Mouse (Mus musculus) liver, embryonic 14.5 days (tissue): ENCODE data around the gene Lamp1. TPM values are rescaled to one million over a fixed set of nuclear protein-coding genes. Genes with fewer than 3 reads are reported as not detected.

ENCODE experiments used
- ATAC-seq: fragments of 200-750 bp; cut with Nextera tagmentation; 2 replicates; pipeline ENCODE4 v1.8.0; 2017; ENCODE audit warnings: moderate number of reproducible peaks, mild to moderate bottlenecking, moderate library complexity; ENCODE audit not compliant: insufficient read depth
- DNase-seq, 3 experiments: peaks; one replicate each; pipeline ENCODE4 v3.0.0-alpha.2; 2012 to 2013; ENCODE audit warnings: low read depth in 3 of 3, low spot score in 3 of 3
- H3K27ac ChIP-seq: fragments of 300-500 bp; sonication (generic); 2 replicates; pipeline ENCODE4 v1.5.1; 2014; ENCODE audit warnings: moderate library complexity, mild to moderate bottlenecking, control low read depth, inconsistent platforms
- H3K27me3 ChIP-seq: fragments of 300-500 bp; sonication (generic); 2 replicates; pipeline ENCODE4 v1.6.1; 2014; ENCODE audit warnings: mild to moderate bottlenecking, low read length, moderate library complexity; ENCODE audit not compliant: control insufficient read depth, insufficient read depth
- H3K36me3 ChIP-seq: fragments of 300-500 bp; sonication (generic); replicated peaks from 2 replicates; pipeline ENCODE4 v1.6.1; 2014; ENCODE audit warnings: low read depth; ENCODE audit not compliant: control insufficient read depth, insufficient read depth
- H3K4me1 ChIP-seq, 2 experiments: fragments of 200-500 bp in 1 of 2; fragments of 300-500 bp in 1 of 2; sonication (generic) in 1 of 2; replicated peaks; 2 replicates each; pipeline ENCODE4 v1.6.1; 2012 to 2014; ENCODE audit warnings: antibody characterized with exemption in 1 of 2, inconsistent platforms in 1 of 2, low read length in 1 of 2; ENCODE audit not compliant: control insufficient read depth in 2 of 2, insufficient read depth in 2 of 2
- H3K4me2 ChIP-seq: fragments of 300-500 bp; sonication (generic); 2 replicates; pipeline ENCODE4 v1.6.1; 2014; ENCODE audit warnings: low read depth, mild to moderate bottlenecking, control low read depth, moderate library complexity
- H3K4me3 ChIP-seq, 2 experiments: fragments of 200-500 bp in 1 of 2; fragments of 300-500 bp in 1 of 2; sonication (generic) in 1 of 2; 2 replicates each; pipeline ENCODE4 v1.5.1; 2012 to 2014; ENCODE audit warnings: low read depth in 2 of 2, low read length in 2 of 2, mild to moderate bottlenecking in 2 of 2, control low read depth in 1 of 2, inconsistent platforms in 1 of 2, moderate library complexity in 1 of 2; ENCODE audit not compliant: insufficient read depth in 1 of 2
- H3K9ac ChIP-seq: fragments of 300-500 bp; sonication (generic); replicated peaks from 2 replicates; pipeline ENCODE4 v1.6.1; 2014; ENCODE audit warnings: mild to moderate bottlenecking, control low read depth, moderate library complexity
- H3K9me3 ChIP-seq: fragments of 300-500 bp; sonication (generic); 2 replicates; pipeline ENCODE4 v1.6.1; 2016; ENCODE audit warnings: low read length, mixed read lengths; ENCODE audit not compliant: control insufficient read depth
- CTCF ChIP-seq: IDR thresholded peaks from 2 replicates; pipeline ENCODE4 v1.5.1; 2016; ENCODE audit warnings: antibody characterized with exemption, low read depth, control low read depth
- EP300 ChIP-seq: IDR thresholded peaks from 2 replicates; pipeline ENCODE4 v1.6.1; 2016; ENCODE audit warnings: antibody characterized with exemption, low read depth
- WGBS: fragments of 180-500 bp; shearing (Covaris S2); extraction: QIAGEN DNeasy Blood & Tissue Kit; methylation state at CpG from one replicate; pipeline ENCODE4 v1.1.7; 2014; ENCODE audit not compliant: insufficient replicate concordance; 5-methylcytosine and 5-hydroxymethylcytosine counted together
- polyA plus RNA-seq, 2 experiments: library from polyadenylated mRNA; depleted of rRNA in 1 of 2; stranded (reverse) in 1 of 2; unstranded in 1 of 2; fragments of >200 nt; fragmentation: Nextera tagmentation in 1 of 2; extraction: Ambion mirVana in 1 of 2; gene quantifications; 2 replicates each; pipeline versions ENCODE4 v1.2.1 to v1.2.3; 2012 to 2014

Lamp1 gene
- polyA plus RNA-seq, 2 experiments: 137 to 178 TPM

DNA sequence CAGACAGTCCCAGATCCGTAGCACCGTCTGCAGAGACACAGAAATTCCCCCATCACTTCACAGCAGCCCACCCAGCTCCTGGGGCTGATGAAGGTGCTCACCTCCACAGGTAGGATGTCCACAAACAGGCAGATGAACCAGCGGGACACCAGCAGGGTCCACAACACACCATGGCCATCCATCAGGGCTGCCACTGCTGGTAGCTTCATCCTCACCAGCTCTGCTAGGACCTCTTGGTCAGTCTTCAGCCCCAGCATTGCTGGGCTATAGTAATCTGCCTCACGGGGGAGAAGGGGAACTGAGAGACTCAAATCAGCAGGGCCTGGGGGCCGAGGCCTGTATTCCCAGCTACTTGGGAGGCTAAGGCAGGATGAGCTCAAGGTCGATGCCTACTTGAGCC lies 20.5 kb downstream of the Lamp1 start:
- TF ChIP-seq EP300 (no peak), CTCF (no peak)
- no peaks in the 10 kb centered on the region for H3K27me3 ChIP-seq
- no peak overlapping the region for H3K4me2 ChIP-seq
- no peak overlapping the region for H3K27ac ChIP-seq
- peaks cover 0 to 5% of the 10 kb centered on the region in 2 experiments; a peak in 1 of 4 replicates for H3K4me1 ChIP-seq
- DNase-seq (no peak), ATAC-seq (no peak)
- H3K4me3 ChIP-seq: no peak overlapping the region
- H3K9me3 ChIP-seq: no peaks in the 10 kb centered on the region
- WGBS: 71% methylated on average over 6 of the region's 6 CpGs
- H3K36me3 ChIP-seq: peaks cover 26% of the 10 kb centered on the region
- no peak overlapping the region for H3K9ac ChIP-seq

DNA sequence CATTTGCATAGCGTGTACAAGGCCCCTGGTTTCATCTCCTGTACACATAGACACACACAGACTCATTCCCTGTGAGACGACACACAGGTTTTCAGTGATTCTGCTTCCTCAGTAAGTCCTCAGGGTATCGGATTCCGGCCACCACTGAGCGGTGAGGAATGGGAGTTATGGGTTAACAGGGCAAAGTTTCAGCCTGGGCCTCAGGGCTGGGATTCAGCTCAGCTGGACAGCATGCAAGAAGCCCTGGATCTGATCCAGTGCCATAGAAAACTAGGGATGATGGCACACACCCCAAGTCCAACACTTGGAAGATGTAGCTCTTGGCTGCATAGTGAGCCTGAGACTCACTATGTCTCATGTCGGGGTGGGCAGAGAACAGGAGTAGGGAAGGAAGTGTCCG lies 21.0 kb downstream of the Lamp1 start:
- H3K36me3 ChIP-seq: peaks cover 21% of the 10 kb centered on the region
- H3K4me3 ChIP-seq: no peak overlapping the region
- no peak for TF ChIP-seq EP300
- no peak for TF ChIP-seq CTCF
- H3K4me1 ChIP-seq: peaks cover 0 to 5% of the 10 kb centered on the region in 2 experiments; a peak in 1 of 4 replicates
- 67% methylated on average over 7 of the region's 7 CpGs for WGBS
- H3K9me3 ChIP-seq: no peaks in the 10 kb centered on the region
- H3K4me2 ChIP-seq: no peak overlapping the region
- ATAC-seq: no peak
- H3K27me3 ChIP-seq: no peaks in the 10 kb centered on the region
- DNase-seq: no peak
- no peak overlapping the region for H3K27ac ChIP-seq
- H3K9ac ChIP-seq: no peak overlapping the region

DNA sequence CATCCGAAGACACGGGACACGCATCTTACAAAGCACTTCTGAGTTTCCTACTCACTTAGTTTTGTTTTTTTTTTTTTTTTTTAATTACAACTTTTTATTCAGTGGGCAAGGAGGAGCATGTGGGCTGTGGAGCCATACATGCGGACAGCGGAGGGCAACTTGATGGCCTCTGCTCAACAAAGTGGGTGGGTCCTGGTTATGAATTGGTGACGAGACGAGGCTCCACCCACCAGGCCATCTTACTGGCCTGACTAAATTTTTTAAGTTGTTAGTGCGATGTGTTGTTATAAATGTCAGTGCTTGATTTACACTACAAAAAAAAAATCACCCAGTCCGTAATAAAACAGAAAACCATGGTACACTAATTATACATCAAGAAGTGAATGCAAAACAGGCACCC lies 21.4 kb downstream of the Lamp1 start:
- no peaks in the 10 kb centered on the region for H3K9me3 ChIP-seq
- no peak overlapping the region for H3K27ac ChIP-seq
- H3K36me3 ChIP-seq: peaks cover 16% of the 10 kb centered on the region
- H3K27me3 ChIP-seq: no peaks in the 10 kb centered on the region
- DNase-seq (no peak), ATAC-seq (no peak)
- H3K9ac ChIP-seq: no peak overlapping the region
- H3K4me2 ChIP-seq: no peak overlapping the region
- H3K4me1 ChIP-seq: peaks cover 0 to 5% of the 10 kb centered on the region in 2 experiments; a peak in 1 of 4 replicates
- H3K4me3 ChIP-seq: no peak overlapping the region
- 67% methylated on average over 9 of the region's 9 CpGs for WGBS
- TF ChIP-seq EP300: no peak
- TF ChIP-seq CTCF: no peak

DNA sequence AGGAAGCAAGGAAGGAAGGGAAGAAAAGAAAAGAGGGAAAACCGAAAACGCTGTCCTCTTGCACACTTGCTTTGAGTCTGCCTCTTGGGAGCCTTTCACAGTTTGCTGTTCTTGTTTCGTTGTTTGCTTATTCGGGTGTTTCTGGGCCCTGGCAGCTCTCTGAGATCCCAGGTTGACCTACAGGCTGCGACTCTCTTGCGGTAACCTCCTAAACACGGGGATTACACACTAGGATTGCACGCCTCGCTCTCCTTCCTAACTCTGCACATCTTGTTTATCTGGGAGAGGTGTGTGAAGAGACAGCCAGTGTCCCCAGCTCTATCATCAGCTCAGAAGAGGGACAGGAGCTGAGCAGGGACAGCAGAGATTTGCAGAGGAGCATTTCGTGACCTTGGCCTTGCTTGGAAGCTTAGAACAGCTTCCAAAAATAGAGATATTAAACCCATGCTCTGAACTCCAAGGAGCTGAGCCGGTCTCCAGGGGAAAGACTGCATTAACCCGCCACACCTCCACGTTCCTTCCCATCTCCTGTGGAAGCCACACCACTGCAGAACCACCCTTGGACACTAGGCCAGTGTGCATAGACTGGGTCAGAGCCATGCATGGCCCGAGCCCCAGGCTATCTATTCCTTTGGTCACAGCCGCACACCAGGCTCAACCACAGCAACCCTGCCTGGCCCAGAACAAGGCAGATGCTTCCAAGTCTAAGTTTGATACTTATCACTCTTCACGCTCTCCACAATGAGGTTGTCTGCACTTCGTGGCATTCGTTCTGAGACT lies 22.1 kb downstream of the Lamp1 start:
- no peak for DNase-seq
- no peak overlapping the region for H3K9ac ChIP-seq
- no peak overlapping the region for H3K4me2 ChIP-seq
- ATAC-seq: 0 out of 2 replicates have a peak, but pooled peaks have one; percentile 17
- TF ChIP-seq CTCF (no peak), EP300 (no peak)
- H3K27ac ChIP-seq: no peak overlapping the region
- H3K36me3 ChIP-seq: peaks cover 10% of the 10 kb centered on the region
- H3K4me3 ChIP-seq: no peak overlapping the region
- H3K9me3 ChIP-seq: no peaks in the 10 kb centered on the region
- 59% methylated on average over 18 of the region's 18 CpGs for WGBS
- H3K4me1 ChIP-seq: peaks cover 0 to 5% of the 10 kb centered on the region in 2 experiments; a peak in 1 of 4 replicates
- H3K27me3 ChIP-seq: no peaks in the 10 kb centered on the region

DNA sequence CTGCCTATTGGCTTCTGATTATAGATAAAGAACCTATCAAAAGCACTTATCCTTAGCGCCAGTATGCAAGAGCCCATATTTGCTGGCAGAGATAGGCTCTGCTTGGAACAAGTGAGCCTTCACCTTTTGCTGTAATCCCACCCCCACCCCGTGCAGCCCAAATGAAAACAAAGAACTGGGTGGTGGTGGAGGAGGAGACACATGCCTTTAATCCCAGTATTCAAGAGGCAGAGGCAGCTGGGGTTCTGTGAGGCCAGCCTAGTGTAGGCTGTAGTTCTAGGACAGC lies 22.7 kb downstream of the Lamp1 start:
- ATAC-seq (peak; percentile 39; the same call in 1 of the 2 replicates), DNase-seq (no peak)
- Histone ChIP-seq H3K4me2 (no peak overlapping the region), H3K4me1 (peaks cover 0 to 5% of the 10 kb centered on the region in 2 experiments; a peak in 1 of 4 replicates), H3K27me3 (no peaks in the 10 kb centered on the region), H3K9ac (no peak overlapping the region), H3K27ac (no peak overlapping the region), H3K36me3 (peaks cover 5% of the 10 kb centered on the region), H3K4me3 (no peak overlapping the region), H3K9me3 (no peaks in the 10 kb centered on the region)
- TF ChIP-seq EP300 (no peak), CTCF (no peak)
- 38% methylated on average over 2 of the region's 2 CpGs for WGBS
